Mouse (Mus musculus): Measurements from ENCODE around the gene Rnd2. TPM values are rescaled to one million over a fixed set of nuclear protein-coding genes. Genes with fewer than 3 reads are reported as not detected.

Rnd2 gene
- polyA plus RNA-seq, 1 experiment = 4.3 TPM

DNA sequence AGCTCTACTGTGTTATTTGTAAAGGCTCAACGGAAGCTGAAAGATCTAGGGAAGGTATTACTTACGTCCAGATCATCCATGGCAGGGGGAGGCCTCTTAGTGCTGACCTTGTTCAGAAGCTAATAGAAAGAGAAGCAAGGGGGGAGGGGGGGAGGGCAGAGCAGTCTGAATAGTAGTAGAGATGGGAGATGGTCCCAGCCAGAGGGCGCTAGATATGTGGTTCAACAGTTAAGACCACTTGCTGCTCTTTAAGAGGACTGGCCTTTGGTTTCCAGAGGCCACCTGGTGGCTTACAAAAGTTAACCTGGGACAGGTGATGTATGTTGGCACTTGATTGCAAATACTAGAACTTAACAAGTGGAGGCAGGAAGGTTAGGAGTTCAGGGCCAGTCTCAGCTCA, 45.2 kb upstream of the Rnd2 start:
- Histone ChIP-seq H3K27me3 (ENCODE audit: control insufficient read depth, insufficient read depth, low read length) (no peaks in the 10 kb centered on the region), H3K36me3 (ENCODE audit: control insufficient read depth, insufficient read depth, low read length) (no peaks in the 10 kb centered on the region), H3K4me3 (ENCODE audit: control insufficient read depth, insufficient read depth, low read length) (no peak overlapping the region), H3K27ac (ENCODE audit: control insufficient read depth, insufficient read depth, low read length) (no peak overlapping the region), H3K4me1 (replicated peaks; ENCODE audit: control insufficient read depth, insufficient read depth, low read length) (peaks cover 11% of the 10 kb centered on the region)
- TF ChIP-seq POLR2A (IDR thresholded peaks at IDR 0.05; ENCODE audit: control insufficient read depth, extremely low read depth, insufficient read depth, low read length, poor library complexity) (no peak), CTCF (IDR thresholded peaks at IDR 0.05; ENCODE audit: borderline replicate concordance, control insufficient read depth, extremely low read depth, insufficient read depth, low read length, poor library complexity) (no peak)
- DNase-seq = no peak
- WGBS = 95% methylated on average over 3 of the region's 3 CpGs

DNA sequence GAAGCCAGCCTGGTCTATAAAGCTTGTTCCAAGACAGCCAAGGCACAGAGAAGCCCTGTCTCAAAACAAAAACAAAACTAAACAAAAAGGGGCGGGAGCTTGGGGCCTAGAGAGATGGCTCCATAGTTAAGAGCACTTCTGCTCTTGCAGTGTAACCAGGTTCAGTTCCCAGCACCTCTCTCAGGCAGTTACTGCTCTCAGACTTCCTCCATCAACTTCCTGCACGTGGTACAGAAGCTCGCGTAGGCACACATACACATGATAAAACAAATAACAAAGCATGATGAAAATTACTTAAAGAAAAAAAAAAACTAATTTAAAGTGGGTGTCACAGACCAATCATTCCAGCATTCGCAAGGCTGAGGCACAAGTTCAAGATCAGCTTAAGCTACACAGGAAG, 44.7 kb upstream of the Rnd2 start:
- Histone ChIP-seq H3K36me3 (ENCODE audit: control insufficient read depth, insufficient read depth, low read length) (no peaks in the 10 kb centered on the region), H3K27me3 (ENCODE audit: control insufficient read depth, insufficient read depth, low read length) (no peaks in the 10 kb centered on the region), H3K4me1 (replicated peaks; ENCODE audit: control insufficient read depth, insufficient read depth, low read length) (peaks cover 11% of the 10 kb centered on the region), H3K4me3 (ENCODE audit: control insufficient read depth, insufficient read depth, low read length) (no peak overlapping the region), H3K27ac (ENCODE audit: control insufficient read depth, insufficient read depth, low read length) (no peak overlapping the region)
- no peak for TF ChIP-seq POLR2A (IDR thresholded peaks at IDR 0.05; ENCODE audit: control insufficient read depth, extremely low read depth, insufficient read depth, low read length, poor library complexity)
- no peak for TF ChIP-seq CTCF (IDR thresholded peaks at IDR 0.05; ENCODE audit: borderline replicate concordance, control insufficient read depth, extremely low read depth, insufficient read depth, low read length, poor library complexity)
- WGBS = 92% methylated on average over 5 of the region's 5 CpGs
- DNase-seq = no peak

DNA sequence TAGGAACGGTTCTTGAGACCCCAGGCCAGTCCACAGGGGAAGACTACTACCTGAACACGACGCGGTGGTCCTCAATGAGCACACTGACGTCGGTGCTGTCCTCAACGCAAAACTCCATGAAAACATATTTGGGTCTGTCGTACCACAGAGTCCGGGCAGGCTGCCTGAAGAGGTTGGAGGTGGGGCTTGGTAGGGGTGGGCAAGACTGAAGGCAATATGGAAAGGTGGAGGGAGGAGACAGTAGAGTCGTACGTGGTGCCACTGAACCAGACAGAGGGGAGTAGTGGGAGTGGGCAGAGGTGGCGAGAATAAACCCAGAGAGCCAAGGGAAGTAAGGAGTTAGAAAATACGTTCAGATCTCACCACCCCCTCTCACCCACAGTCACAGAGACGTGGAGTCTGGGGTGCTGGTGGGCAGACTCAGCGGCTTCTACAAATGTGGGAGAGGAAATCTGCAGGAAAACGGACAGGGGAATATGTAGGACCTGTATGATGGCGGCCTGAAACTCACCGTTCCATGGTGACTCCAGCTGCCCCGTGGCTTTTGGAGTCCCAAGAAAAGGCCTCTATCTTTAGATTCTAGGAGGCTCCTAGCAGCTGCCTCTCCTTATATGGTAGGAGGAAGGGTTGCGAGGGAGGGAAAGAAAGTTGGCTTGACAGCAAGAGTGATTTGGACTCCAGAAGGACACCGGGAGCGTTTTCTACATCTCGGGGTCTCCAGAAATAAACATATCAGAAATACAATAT, 40.5 kb upstream of the Rnd2 start, which contains the start of gene Gm27029:
TSS of gene Gm27029 (minus strand) at position 692 of the 747 bp plus-strand sequence.
- no peak for TF ChIP-seq POLR2A (IDR thresholded peaks at IDR 0.05; ENCODE audit: control insufficient read depth, extremely low read depth, insufficient read depth, low read length, poor library complexity)
- no peak for TF ChIP-seq CTCF (IDR thresholded peaks at IDR 0.05; ENCODE audit: borderline replicate concordance, control insufficient read depth, extremely low read depth, insufficient read depth, low read length, poor library complexity)
- no peak within 1 kb of the TSS; the same call in 1 of the 2 replicates for H3K27ac ChIP-seq (ENCODE audit: control insufficient read depth, insufficient read depth, low read length)
- H3K4me1 ChIP-seq (replicated peaks; ENCODE audit: control insufficient read depth, insufficient read depth, low read length) = peaks cover 11% of the 10 kb centered on the region
- 10% methylated on average over 23 of the region's 23 CpGs for whole genome bisulfite sequencing
- peak within 1 kb of the TSS; percentile 95 for H3K4me3 ChIP-seq (ENCODE audit: control insufficient read depth, insufficient read depth, low read length)
- peaks cover under 1% of the 10 kb centered on the region; the same call in 1 of the 2 replicates for H3K36me3 ChIP-seq (ENCODE audit: control insufficient read depth, insufficient read depth, low read length)
- no peaks in the 10 kb centered on the region for H3K27me3 ChIP-seq (ENCODE audit: control insufficient read depth, insufficient read depth, low read length)
- peak; percentile 19 for DNase-seq

DNA sequence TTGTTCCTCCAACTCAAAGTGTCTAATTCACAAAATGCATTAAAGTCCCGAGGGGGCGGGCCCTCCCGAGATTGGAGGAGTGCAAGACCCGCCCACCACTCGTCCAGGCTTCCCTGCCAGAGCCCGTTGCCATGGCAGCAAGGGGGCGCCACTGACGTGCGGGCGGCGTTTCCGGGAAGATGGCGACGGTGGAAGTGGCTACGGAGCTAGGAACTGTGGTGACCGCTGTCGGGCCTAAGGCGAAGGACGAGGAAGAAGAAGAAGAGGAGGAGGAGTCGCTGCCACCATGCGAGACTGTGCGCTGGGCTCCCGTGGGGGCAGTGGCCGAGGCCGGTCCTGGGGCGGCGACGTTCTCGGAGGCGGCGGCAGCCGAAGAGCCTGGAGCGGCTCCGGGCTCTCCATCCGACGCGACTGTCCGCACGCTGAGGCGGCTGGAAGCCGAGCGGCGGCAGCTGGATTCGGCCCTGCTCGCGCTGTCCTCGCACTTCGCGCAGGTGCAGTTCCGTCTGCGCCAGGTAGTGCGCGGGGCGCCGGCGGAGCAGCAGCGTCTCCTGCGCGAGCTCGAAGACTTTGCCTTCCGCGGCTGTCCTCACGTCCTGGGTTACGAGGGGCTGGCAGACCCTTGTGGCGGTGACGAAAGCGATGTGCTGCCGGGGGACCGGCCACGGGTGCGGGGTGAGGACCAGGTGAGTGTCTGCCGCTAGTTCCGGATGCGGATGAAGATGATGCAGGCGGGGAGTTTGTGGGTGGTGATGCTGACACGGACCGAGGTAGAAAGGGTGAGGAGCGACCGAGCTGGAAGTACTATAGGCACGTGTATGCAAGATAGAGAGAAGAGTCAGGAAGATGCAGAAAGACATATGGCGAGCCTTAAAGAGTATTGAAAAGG, 39.6 kb upstream of the Rnd2 start, which contains the start of the genes Rundc1 and Ptges3l:
TSS of gene Rundc1 (plus strand) at position 161 of the 889 bp plus-strand sequence.
TSS of gene Ptges3l (minus strand) at position 409 of the 889 bp plus-strand sequence.
- Histone ChIP-seq H3K4me3 (ENCODE audit: control insufficient read depth, insufficient read depth, low read length) (peak within 1 kb of the TSS; percentile 95), H3K4me1 (replicated peaks; ENCODE audit: control insufficient read depth, insufficient read depth, low read length) (peaks cover 11% of the 10 kb centered on the region), H3K27ac (ENCODE audit: control insufficient read depth, insufficient read depth, low read length) (no peak within 1 kb of the TSS; the same call in 1 of the 2 replicates), H3K36me3 (ENCODE audit: control insufficient read depth, insufficient read depth, low read length) (peaks cover 5% of the 10 kb centered on the region; the same call in 1 of the 2 replicates), H3K27me3 (ENCODE audit: control insufficient read depth, insufficient read depth, low read length) (no peaks in the 10 kb centered on the region)
- peak; percentile 63; the same call in 1 of the 2 replicates for TF ChIP-seq CTCF (IDR thresholded peaks at IDR 0.05; ENCODE audit: borderline replicate concordance, control insufficient read depth, extremely low read depth, insufficient read depth, low read length, poor library complexity)
- TF ChIP-seq POLR2A (IDR thresholded peaks at IDR 0.05; ENCODE audit: control insufficient read depth, extremely low read depth, insufficient read depth, low read length, poor library complexity) = peak; percentile 59; the same call in 1 of the 2 replicates
- DNase-seq = peak; percentile 99
- under 1% methylated on average over 74 of the region's 81 CpGs for WGBS

DNA sequence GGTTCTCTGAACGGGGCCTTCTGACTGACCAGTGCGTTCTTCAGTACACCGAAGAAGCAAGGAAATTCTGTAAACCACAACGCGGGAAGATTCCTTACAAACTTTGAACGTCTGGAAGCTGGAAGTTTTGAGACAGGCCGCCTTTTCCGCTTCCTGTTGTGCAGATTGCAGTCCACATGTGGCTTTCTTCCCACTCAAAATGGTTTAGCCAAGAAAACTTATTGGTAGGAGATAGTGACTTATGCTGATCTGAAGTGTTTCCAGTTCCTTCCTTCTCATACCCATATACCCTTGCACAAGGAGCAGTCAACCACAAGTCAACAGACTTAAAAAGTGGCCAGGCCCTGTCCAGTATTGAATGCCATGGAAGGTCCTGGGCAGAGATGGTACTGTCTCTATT, 38.6 kb upstream of the Rnd2 start:
- DNase-seq = no peak
- Histone ChIP-seq H3K27ac (ENCODE audit: control insufficient read depth, insufficient read depth, low read length) (no peak overlapping the region), H3K4me3 (ENCODE audit: control insufficient read depth, insufficient read depth, low read length) (no peak overlapping the region), H3K4me1 (replicated peaks; ENCODE audit: control insufficient read depth, insufficient read depth, low read length) (peaks cover 11% of the 10 kb centered on the region), H3K27me3 (ENCODE audit: control insufficient read depth, insufficient read depth, low read length) (no peaks in the 10 kb centered on the region), H3K36me3 (ENCODE audit: control insufficient read depth, insufficient read depth, low read length) (peaks cover 5% of the 10 kb centered on the region; the same call in 1 of the 2 replicates)
- no peak for TF ChIP-seq POLR2A (IDR thresholded peaks at IDR 0.05; ENCODE audit: control insufficient read depth, extremely low read depth, insufficient read depth, low read length, poor library complexity)
- TF ChIP-seq CTCF (IDR thresholded peaks at IDR 0.05; ENCODE audit: borderline replicate concordance, control insufficient read depth, extremely low read depth, insufficient read depth, low read length, poor library complexity) = no peak
- WGBS = 75% methylated on average over 8 of the region's 8 CpGs

DNA sequence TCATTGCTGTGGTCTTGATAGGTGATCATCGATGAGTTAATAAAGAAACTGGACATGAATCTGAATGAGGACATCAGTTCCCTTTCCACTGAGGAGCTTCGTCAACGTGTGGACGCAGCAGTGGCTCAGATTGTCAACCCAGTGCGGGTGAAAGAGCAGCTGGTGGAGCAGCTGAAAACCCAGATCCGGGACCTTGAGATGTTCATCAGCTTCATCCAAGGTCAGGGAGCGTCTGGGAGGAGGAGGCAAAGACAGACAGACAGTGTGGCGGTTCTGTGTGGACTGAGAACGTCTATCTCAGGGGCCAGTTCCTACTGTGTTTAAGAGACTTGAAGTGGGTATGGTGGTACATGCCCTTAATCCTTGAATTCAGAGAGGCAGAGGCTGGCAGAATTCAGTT, 33.5 kb upstream of the Rnd2 start:
- no peak for TF ChIP-seq POLR2A (IDR thresholded peaks at IDR 0.05; ENCODE audit: control insufficient read depth, extremely low read depth, insufficient read depth, low read length, poor library complexity)
- no peak for TF ChIP-seq CTCF (IDR thresholded peaks at IDR 0.05; ENCODE audit: borderline replicate concordance, control insufficient read depth, extremely low read depth, insufficient read depth, low read length, poor library complexity)
- no peak overlapping the region for H3K4me3 ChIP-seq (ENCODE audit: control insufficient read depth, insufficient read depth, low read length)
- no peak for DNase-seq
- peaks cover 2% of the 10 kb centered on the region; the same call in 1 of the 2 replicates for H3K4me1 ChIP-seq (replicated peaks; ENCODE audit: control insufficient read depth, insufficient read depth, low read length)
- 95% methylated on average over 9 of the region's 9 CpGs for WGBS
- H3K27me3 ChIP-seq (ENCODE audit: control insufficient read depth, insufficient read depth, low read length) = no peaks in the 10 kb centered on the region
- H3K36me3 ChIP-seq (ENCODE audit: control insufficient read depth, insufficient read depth, low read length) = peaks cover 20% of the 10 kb centered on the region
- no peak overlapping the region for H3K27ac ChIP-seq (ENCODE audit: control insufficient read depth, insufficient read depth, low read length)
